Mouse (Mus musculus) embryonic facial prominence, embryonic 14.5 days (tissue): ENCODE results near the gene Ext2. TPM values are rescaled to one million over a fixed set of nuclear protein-coding genes. Genes with fewer than 3 reads are reported as not detected.

Source experiments
- ATAC-seq: fragments of 200-750 bp; cut with Nextera tagmentation; 2 replicates; pipeline ENCODE4 v1.8.0; 2017; ENCODE audit warnings: low read depth, moderate number of reproducible peaks, moderate TSS enrichment
- DNase-seq: peaks from one replicate; pipeline ENCODE4 v3.0.0-alpha.2; 2015; ENCODE audit warnings: low spot score
- H3K27ac ChIP-seq: fragments of 300-500 bp; sonication (generic); replicated peaks from 2 replicates; pipeline ENCODE4 v1.5.1; 2014; ENCODE audit warnings: low read depth, mild to moderate bottlenecking, low read length, moderate library complexity
- H3K27me3 ChIP-seq: fragments of 300-500 bp; sonication (generic); replicated peaks from 2 replicates; pipeline ENCODE4 v1.6.1; 2014; ENCODE audit warnings: low read length; ENCODE audit not compliant: control insufficient read depth, insufficient read depth
- H3K36me3 ChIP-seq: fragments of 300-500 bp; sonication (generic); 2 replicates; pipeline ENCODE4 v1.6.1; 2014; ENCODE audit warnings: low read length, mixed read lengths; ENCODE audit not compliant: control insufficient read depth, insufficient read depth
- H3K4me1 ChIP-seq: fragments of 300-500 bp; sonication (generic); 2 replicates; pipeline ENCODE4 v1.6.1; 2014; ENCODE audit warnings: antibody characterized with exemption, low read length; ENCODE audit not compliant: control insufficient read depth, insufficient read depth
- H3K4me2 ChIP-seq: fragments of 300-500 bp; sonication (generic); 2 replicates; pipeline ENCODE4 v1.6.1; 2014; ENCODE audit warnings: low read depth, mild to moderate bottlenecking, low read length, moderate library complexity, mixed read lengths
- H3K4me3 ChIP-seq: fragments of 300-500 bp; sonication (generic); 2 replicates; pipeline ENCODE4 v1.5.1; 2014; ENCODE audit warnings: low read depth, mild to moderate bottlenecking, low read length
- H3K9ac ChIP-seq: fragments of 300-500 bp; sonication (generic); 2 replicates; pipeline ENCODE4 v1.6.1; 2014; ENCODE audit warnings: low read depth, mild to moderate bottlenecking, low read length, moderate library complexity, mixed read lengths
- H3K9me3 ChIP-seq: fragments of 300-500 bp; sonication (generic); 2 replicates; pipeline ENCODE4 v1.6.1; 2016; ENCODE audit warnings: low read length; ENCODE audit not compliant: control insufficient read depth
- WGBS: fragments of 180-500 bp; shearing (Covaris S2); extraction: QIAGEN DNeasy Blood & Tissue Kit; methylation state at CpG from one replicate; pipeline ENCODE4 v1.1.7; 2014; 5-methylcytosine and 5-hydroxymethylcytosine counted together
- polyA plus RNA-seq: library from polyadenylated mRNA; unstranded; fragments of >200 nt; fragmentation: Nextera tagmentation; extraction: Ambion mirVana; gene quantifications from 2 replicates; pipeline ENCODE4 v1.2.1, GENCODE M21; 2014

Ext2 gene
- polyA plus RNA-seq, 1 experiment from 2014 or later: 115 TPM

DNA sequence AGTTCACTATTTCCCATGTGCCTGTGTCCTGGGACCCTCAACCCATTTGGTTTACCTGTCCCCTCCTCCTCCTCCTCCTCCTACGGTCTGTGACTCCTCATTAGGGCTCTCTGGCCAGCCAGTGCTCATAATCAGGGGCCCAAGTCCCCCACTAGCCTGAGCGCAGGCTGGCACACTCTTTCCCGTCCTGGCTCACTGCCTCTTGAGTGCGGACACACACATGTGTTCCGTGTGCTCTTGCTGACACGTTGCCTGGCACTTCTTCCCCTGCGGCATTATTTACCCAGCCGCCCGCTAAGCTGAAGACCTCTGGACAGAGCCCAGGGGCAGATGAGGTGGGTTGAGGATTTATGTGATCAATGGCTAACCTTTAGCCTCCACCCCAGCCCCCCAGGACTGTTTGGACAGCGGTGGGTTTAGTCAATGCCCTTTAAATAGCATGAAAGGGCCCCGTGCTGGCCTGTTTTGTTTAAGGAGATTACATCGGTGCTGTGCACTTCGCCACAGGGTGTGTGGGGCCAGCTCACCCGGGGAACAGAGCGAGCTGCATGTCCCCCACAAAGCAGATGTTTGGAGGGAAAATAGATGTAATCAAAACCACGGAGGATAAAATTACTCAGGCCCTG is 160.0 kb downstream of the Ext2 start:
- H3K4me1 ChIP-seq: peaks cover 16% of the 10 kb centered on the region; the same call in 1 of the 2 replicates
- H3K27ac ChIP-seq: peak overlapping the region; percentile 63
- no peak for DNase-seq
- H3K9ac ChIP-seq: 0 out of 2 replicates have a peak overlapping the region, but pooled peaks have one; percentile 26
- peak; percentile 66 for ATAC-seq
- WGBS: 11% methylated on average over 16 of the region's 16 CpGs
- H3K27me3 ChIP-seq: no peaks in the 10 kb centered on the region
- no peaks in the 10 kb centered on the region for H3K9me3 ChIP-seq
- H3K4me3 ChIP-seq: no peak overlapping the region
- H3K36me3 ChIP-seq: 0 out of 2 replicates have a peak, but pooled peaks cover 8% of the 10 kb centered on the region
- H3K4me2 ChIP-seq: peak overlapping the region; percentile 32

DNA sequence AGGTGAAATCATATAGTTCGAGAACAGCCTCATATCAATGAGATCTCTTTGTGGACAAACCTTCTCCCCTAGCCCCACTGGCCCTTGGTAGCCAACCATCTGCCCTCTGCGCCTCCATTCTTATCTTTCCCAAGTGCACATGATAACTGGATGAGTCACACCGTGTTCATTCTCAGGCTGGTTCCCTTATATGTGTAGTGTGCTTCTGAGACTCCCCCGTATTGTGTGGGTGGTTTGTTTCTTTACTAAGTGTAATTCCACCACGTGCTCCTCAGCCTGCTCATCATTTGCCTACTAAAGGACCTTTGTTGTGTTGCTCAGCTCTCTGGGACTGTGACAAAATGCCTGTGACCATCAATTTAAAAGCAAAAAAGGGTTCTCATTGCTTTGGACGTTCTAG is 161.3 kb downstream of the Ext2 start:
- WGBS: 81% methylated on average over 6 of the region's 6 CpGs
- H3K4me3 ChIP-seq: no peak overlapping the region
- H3K9ac ChIP-seq: no peak overlapping the region
- H3K9me3 ChIP-seq: no peaks in the 10 kb centered on the region
- no peak overlapping the region for H3K27ac ChIP-seq
- H3K4me1 ChIP-seq: peaks cover 16% of the 10 kb centered on the region; the same call in 1 of the 2 replicates
- no peak overlapping the region for H3K4me2 ChIP-seq
- ATAC-seq (no peak), DNase-seq (no peak)
- H3K36me3 ChIP-seq: 0 out of 2 replicates have a peak, but pooled peaks cover 14% of the 10 kb centered on the region
- H3K27me3 ChIP-seq: no peaks in the 10 kb centered on the region

DNA sequence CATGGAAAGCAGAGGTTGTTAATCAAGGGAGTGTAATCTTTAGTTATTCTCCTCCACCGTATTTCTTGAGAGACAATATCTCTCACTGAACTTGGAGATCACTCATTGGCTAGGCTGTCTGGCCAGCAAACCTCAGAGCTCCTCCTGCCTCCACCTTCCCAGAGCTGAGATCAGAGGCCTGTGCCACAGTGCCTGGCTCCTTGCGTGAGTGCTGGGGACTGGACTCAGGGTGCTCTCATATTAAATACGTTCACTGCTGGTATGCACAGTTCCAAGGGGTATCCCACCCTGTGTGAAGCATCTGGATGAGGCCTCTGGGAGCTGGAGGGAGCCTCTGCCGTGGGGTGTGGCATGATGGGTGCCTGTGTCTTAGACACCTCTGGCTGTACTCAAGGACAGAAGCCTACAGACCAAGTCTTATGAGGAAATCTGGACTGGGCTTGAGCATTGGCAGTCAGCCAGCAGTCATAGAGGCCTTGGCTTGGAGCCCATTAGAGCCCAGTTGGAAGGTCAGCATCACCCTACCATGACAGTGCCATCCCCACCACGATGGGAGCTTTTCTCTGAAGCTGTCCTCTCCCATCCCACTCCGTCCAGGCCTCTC is 162.6 kb downstream of the Ext2 start:
- WGBS: 77% methylated on average over 6 of the region's 6 CpGs
- Histone ChIP-seq H3K27ac (no peak overlapping the region), H3K9ac (no peak overlapping the region), H3K36me3 (0 out of 2 replicates have a peak, but pooled peaks cover 20% of the 10 kb centered on the region), H3K9me3 (no peaks in the 10 kb centered on the region), H3K4me1 (peaks cover 16% of the 10 kb centered on the region; the same call in 1 of the 2 replicates), H3K4me2 (no peak overlapping the region), H3K27me3 (no peaks in the 10 kb centered on the region), H3K4me3 (no peak overlapping the region)
- ATAC-seq (no peak), DNase-seq (no peak)

DNA sequence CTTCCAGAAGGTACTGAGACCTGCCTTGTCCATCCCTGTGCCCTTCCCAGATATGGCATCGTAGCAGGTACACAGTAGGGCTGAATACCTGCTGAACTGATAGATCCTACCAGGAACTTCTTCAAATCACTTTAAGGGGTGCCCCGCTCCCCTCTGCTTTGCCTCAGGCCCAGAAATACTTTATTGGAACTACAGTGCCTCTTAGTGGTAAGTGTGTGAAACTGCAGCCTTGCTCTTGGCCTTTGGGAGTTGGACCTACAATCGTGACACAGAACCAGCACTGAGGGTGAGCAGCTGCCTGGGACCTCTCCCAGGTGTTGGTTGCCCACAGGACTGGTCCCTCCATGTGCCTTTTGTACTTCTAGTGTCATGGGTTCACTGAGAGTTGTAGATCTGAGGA is 163.4 kb downstream of the Ext2 start:
- WGBS: 43% methylated on average over 3 of the region's 3 CpGs
- no peaks in the 10 kb centered on the region for H3K27me3 ChIP-seq
- no peak overlapping the region for H3K4me2 ChIP-seq
- no peak overlapping the region for H3K9ac ChIP-seq
- DNase-seq (no peak), ATAC-seq (no peak)
- no peak overlapping the region for H3K4me3 ChIP-seq
- H3K9me3 ChIP-seq: no peaks in the 10 kb centered on the region
- no peak overlapping the region for H3K27ac ChIP-seq
- peaks cover 16% of the 10 kb centered on the region; the same call in 1 of the 2 replicates for H3K4me1 ChIP-seq
- H3K36me3 ChIP-seq: 0 out of 2 replicates have a peak, but pooled peaks cover 20% of the 10 kb centered on the region

DNA sequence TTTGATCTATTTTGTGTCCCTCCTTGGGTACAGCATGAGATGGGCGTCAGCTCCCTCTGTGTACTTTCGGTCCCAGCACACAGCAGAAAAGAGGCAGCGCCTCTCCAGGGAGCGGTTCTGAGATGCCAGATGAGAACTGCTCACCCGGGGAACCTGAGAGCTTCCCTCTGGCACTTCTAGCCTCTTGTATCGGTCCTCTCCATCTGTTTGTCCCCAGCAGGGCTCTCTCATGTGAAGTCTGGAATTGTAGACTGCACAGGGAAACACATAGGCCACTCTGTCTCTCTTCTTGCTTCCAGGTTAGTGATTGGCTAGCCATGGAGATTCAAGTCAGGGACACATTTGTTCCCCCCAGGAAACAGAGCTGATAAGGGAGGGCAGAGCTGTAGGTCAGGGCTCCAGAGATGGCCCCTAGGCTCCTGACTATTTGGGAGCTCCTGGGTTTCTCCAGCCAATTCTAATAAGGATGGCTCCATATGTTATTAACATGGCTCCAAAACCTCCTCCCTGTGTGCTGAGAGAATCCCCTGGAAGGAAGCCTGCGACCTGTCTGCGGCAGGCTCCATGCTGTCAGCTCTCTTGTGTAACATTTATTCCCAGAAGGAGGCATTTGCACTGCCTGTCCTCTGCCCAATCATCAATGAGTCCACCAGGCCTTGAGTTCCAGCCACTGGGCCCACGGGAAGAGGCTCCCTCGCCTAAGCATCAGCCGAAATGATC is 167.9 kb downstream of the Ext2 start:
- no peak overlapping the region for H3K4me2 ChIP-seq
- peaks cover 32% of the 10 kb centered on the region; the same call in 1 of the 2 replicates for H3K36me3 ChIP-seq
- H3K9ac ChIP-seq: no peak overlapping the region
- no peak overlapping the region for H3K27ac ChIP-seq
- 60% methylated on average over 11 of the region's 11 CpGs for WGBS
- no peaks in the 10 kb centered on the region for H3K9me3 ChIP-seq
- peaks cover 13% of the 10 kb centered on the region; the same call in 1 of the 2 replicates for H3K4me1 ChIP-seq
- H3K4me3 ChIP-seq: no peak overlapping the region
- ATAC-seq: no peak
- DNase-seq: no peak
- H3K27me3 ChIP-seq: peaks cover 3% of the 10 kb centered on the region; the same call in 1 of the 2 replicates

DNA sequence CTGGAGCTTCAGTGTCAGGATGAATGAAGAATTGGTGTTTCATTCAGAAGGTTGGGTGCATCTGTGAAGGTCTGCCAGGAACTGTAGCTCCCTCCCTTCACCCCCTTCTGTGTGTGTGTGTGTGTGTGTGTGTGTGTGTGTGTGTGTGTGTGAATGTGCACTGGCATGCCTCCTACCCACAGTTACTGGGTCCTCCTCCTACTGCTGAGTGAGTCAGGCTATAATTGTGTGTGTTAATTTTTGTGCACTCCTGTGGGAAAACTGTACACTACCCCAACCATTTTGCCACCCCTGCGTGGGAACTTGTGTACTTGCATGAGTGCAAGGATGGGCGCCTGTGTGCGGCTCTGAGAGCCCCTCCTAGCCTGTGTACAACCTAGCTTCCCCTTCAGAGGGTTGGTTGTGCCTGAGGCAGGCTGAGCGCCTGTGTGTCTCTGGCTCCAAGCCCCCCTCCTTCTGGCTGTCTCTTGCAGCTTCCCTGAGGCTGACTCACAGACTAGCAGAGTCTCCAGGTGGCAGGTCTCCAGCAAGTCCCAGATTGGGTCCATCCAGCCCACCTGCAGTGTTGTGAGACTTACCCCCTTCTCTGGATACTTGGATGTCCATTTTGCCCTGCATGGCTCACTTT is 173.0 kb downstream of the Ext2 start:
- peaks cover 12% of the 10 kb centered on the region; the same call in 1 of the 2 replicates for H3K36me3 ChIP-seq
- no peaks in the 10 kb centered on the region for H3K9me3 ChIP-seq
- DNase-seq: peak; percentile 63
- 26% methylated on average over 4 of the region's 4 CpGs for WGBS
- peak overlapping the region; percentile 82 for H3K4me3 ChIP-seq
- peak overlapping the region; percentile 100 for H3K27ac ChIP-seq
- H3K9ac ChIP-seq: peak overlapping the region; percentile 99; the same call in 1 of the 2 replicates
- peaks cover 39% of the 10 kb centered on the region for H3K27me3 ChIP-seq
- H3K4me1 ChIP-seq: peaks cover 24% of the 10 kb centered on the region
- ATAC-seq: peak; percentile 50
- H3K4me2 ChIP-seq: peak overlapping the region; percentile 75

DNA sequence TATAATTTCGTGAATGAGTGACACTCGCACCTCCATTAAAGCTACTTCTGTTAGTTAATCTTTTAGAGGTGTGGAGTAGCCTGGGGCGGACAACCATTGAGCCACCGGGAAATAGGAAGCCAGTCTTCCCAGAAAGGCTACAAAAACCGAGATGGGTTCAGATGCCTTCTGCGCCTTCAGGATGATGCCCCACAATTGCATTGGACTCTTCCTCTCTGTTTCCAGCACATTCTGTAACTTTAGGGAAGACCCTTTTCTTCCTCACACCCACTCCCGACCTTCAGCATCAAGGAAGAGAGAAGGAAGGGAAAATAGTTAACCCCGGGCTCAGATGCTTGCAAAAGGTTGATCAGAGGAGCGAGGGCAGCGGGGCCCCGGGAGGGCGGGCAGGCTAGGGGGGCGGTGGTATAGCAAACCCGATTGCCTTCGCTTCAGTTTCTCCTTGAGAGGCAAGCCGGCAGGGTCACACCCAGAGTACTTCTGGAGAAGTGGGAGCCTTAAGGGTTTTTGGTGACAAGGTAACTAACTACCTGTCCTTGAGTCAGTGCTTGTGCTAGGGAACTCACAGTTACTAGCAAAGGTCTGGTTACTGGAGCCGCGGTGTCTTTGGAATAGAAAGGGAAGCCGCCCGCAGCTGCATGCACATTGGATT is 174.3 kb downstream of the Ext2 start:
- Histone ChIP-seq H3K27ac (peak overlapping the region; percentile 100), H3K9ac (peak overlapping the region; percentile 99), H3K27me3 (peaks cover 42% of the 10 kb centered on the region), H3K4me2 (peak overlapping the region; percentile 75), H3K9me3 (no peaks in the 10 kb centered on the region), H3K4me3 (peak overlapping the region; percentile 82), H3K36me3 (peaks cover 12% of the 10 kb centered on the region; the same call in 1 of the 2 replicates), H3K4me1 (peaks cover 24% of the 10 kb centered on the region)
- ATAC-seq: no peak
- 4% methylated on average over 20 of the region's 20 CpGs for WGBS
- no peak for DNase-seq
